In the genomic region with DNA sequence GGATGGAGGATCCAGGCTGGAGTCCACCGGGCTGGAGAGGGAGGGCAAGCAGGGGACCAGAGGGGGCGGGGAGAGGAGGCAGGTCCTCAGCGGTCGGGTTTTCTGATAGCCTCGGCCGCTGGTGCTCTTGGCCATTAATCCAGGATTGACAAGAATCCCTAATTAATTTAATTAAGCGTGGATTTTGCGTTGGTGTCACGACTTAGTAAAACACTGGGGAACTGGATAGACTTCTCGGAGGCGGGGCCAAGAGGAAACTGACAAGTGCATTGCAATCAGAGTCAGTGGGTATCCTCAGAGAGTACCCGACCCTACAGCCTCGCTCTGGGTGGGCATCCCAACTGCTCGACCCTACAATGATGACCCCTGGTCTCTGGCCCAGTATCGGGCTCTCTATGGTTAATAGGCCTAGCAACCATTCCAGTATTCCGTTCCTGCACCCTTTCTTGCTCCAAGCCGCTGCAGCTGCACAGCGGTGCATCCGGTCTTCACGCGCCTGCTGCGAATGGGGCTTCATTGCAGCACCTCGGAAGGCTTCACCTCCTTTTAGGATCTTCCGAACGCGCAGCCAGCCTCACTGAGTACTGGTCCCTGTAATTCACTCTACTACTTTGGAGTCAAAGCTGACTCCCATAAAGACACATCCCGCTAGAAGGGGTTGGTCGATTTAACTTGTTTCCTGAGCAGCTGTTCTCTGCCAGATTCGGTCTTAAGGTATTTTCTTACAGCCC, we compare ENCODE assay signal across 8 mouse cellular contexts. TPM values are rescaled to one million over a fixed set of nuclear protein-coding genes. Genes with fewer than 3 reads are reported as not detected.
DNase-seq lines count a peak whose midpoint lies in the region; ATAC-seq lines count a peak whose summit lies in the region.

No protein-coding gene starts in this region.

- ATAC-seq in megakaryocyte, adult 5-6 weeks (ENCODE audit: poor library complexity, severe bottlenecking): no peak
- ATAC-seq in midbrain, embryonic 12.5 days (ENCODE audit: low FRiP score, low read depth): peak; percentile 24

- H3K9ac ChIP-seq in midbrain, embryonic 12.5 days (replicated peaks): peak overlapping the region; percentile 79; the same call in 1 of the 2 replicates

- peaks cover 52% of the 10 kb centered on the region for H3K4me1 ChIP-seq in megakaryocyte, embryonic 14.5 days
- peaks cover 34% of the 10 kb centered on the region for H3K4me1 ChIP-seq in midbrain, embryonic 12.5 days

- WGBS in midbrain, embryonic 12.5 days: under 1% methylated on average over 29 of the region's 29 CpGs

- H3K4me3 ChIP-seq in megakaryocyte, embryonic 14.5 days (replicated peaks): peak overlapping the region; percentile 92
- peak overlapping the region; percentile 56 for H3K4me3 ChIP-seq in midbrain, embryonic 12.5 days

- H3K9me3 ChIP-seq in megakaryocyte, embryonic 14.5 days: peaks cover 7% of the 10 kb centered on the region; the same call in 1 of the 2 replicates
- H3K9me3 ChIP-seq in midbrain, embryonic 12.5 days: no peaks in the 10 kb centered on the region

- peak overlapping the region; percentile 58 for H3K4me2 ChIP-seq in midbrain, embryonic 12.5 days (replicated peaks)

- no peaks in the 10 kb centered on the region for H3K36me3 ChIP-seq in megakaryocyte, embryonic 14.5 days (replicated peaks; ENCODE audit: low read length)
- no peaks in the 10 kb centered on the region for H3K36me3 ChIP-seq in midbrain, embryonic 12.5 days

- H3K27me3 ChIP-seq in megakaryocyte, embryonic 14.5 days (replicated peaks): peaks cover 67% of the 10 kb centered on the region
- H3K27me3 ChIP-seq in midbrain, embryonic 12.5 days: peaks cover 50% of the 10 kb centered on the region

- H3K27ac ChIP-seq in midbrain, embryonic 12.5 days (replicated peaks): peak overlapping the region; percentile 91

- peak; percentile 56 for DNase-seq in ZHBTc4 (ENCODE audit: low read depth, low spot score)
- peak; percentile 54 for DNase-seq in forelimb bud, embryonic 11.5 days (ENCODE audit: low read depth, low spot score)
- peak; percentile 62 for DNase-seq in kidney, adult 18-20 months
- DNase-seq in thymus, postnatal 25 days: peak; percentile 62
- DNase-seq in left cerebral cortex, adult 8-10 months (ENCODE audit: low spot score in 2 of 2): no peak

RNA-seq across cellular contexts. Expression of a gene that starts 0.8 kb away (rescaled TPM):
- polyA plus RNA-seq in megakaryocyte, embryonic 14.5 days (2012; ENCODE audit: insufficient read depth, low replicate concordance): 0.20 and 2.2 TPM in 2 replicates
- not detected in 2 replicates for total RNA-seq in megakaryocyte, adult 5-6 weeks (2015)
- total RNA-seq in megakaryocyte, adult 5-6 weeks (2017): not detected in 2 replicates
- 97.5 and 111 TPM in 2 replicates for polyA plus RNA-seq in midbrain, embryonic 12.5 days (2016; fragmentation: Nextera tagmentation; extraction: Ambion mirVana)
- total RNA-seq in left cerebral cortex, adult 8-10 months (2022): 1 to 10 TPM in 2 of 4 experiments, under 1 TPM in 2; 0.16 to 5.8 (median 1.3) TPM

RNA-seq across cellular contexts. Expression of a gene that starts 1.2 kb away (rescaled TPM):
- 2.0 and 15.3 TPM in 2 replicates for polyA plus RNA-seq in megakaryocyte, embryonic 14.5 days (2012; ENCODE audit: insufficient read depth, low replicate concordance)
- total RNA-seq in megakaryocyte, adult 5-6 weeks (2015): 22.0 and 22.8 TPM in 2 replicates
- total RNA-seq in megakaryocyte, adult 5-6 weeks (2017): 28.6 and 32.6 TPM in 2 replicates
- 54.1 and 57.9 TPM in 2 replicates for polyA plus RNA-seq in midbrain, embryonic 12.5 days (2016; fragmentation: Nextera tagmentation; extraction: Ambion mirVana)
- 10 to 100 TPM; 42.2 to 45.5 (median 42.7) TPM for total RNA-seq in left cerebral cortex, adult 8-10 months (2022)

Comparison
In these comparisons a context has a peak if more than half of its experiments do, and no peak if none do; other contexts are left out.
1. DNase-seq: peak in ZHBTc4 (single experiment), forelimb bud, embryonic 11.5 days (single experiment), kidney, adult 18-20 months (single experiment) and thymus, postnatal 25 days (single experiment); none in left cerebral cortex, adult 8-10 months (0 of 2).